Mouse (Mus musculus): Measurements from ENCODE around the gene Usp15.

- TF ChIP-seq POLR2A (IDR thresholded peaks at IDR 0.05; ENCODE audit: control insufficient read depth, extremely low read depth, insufficient read depth, low read length, poor library complexity) (no peak), CTCF (IDR thresholded peaks at IDR 0.05; ENCODE audit: borderline replicate concordance, control insufficient read depth, extremely low read depth, insufficient read depth, low read length, poor library complexity) (no peak)
Observed at GRCm38 (mm10) chr10:123084307-123084706, 112.5 kb downstream of the Usp15 start.
